Mouse (Mus musculus) embryonic facial prominence, embryonic 14.5 days (tissue): Measurements from ENCODE around the gene Lrp1. TPM values are rescaled to one million over a fixed set of nuclear protein-coding genes. Genes with fewer than 3 reads are reported as not detected.

Experiments
- ATAC-seq: fragments of 200-750 bp; cut with Nextera tagmentation; 2 replicates; pipeline ENCODE4 v1.8.0; 2017; ENCODE audit warnings: low read depth, moderate number of reproducible peaks, moderate TSS enrichment
- DNase-seq: peaks from one replicate; pipeline ENCODE4 v3.0.0-alpha.2; 2015; ENCODE audit warnings: low spot score
- H3K27ac ChIP-seq: fragments of 300-500 bp; sonication (generic); replicated peaks from 2 replicates; pipeline ENCODE4 v1.5.1; 2014; ENCODE audit warnings: low read depth, mild to moderate bottlenecking, low read length, moderate library complexity
- H3K27me3 ChIP-seq: fragments of 300-500 bp; sonication (generic); replicated peaks from 2 replicates; pipeline ENCODE4 v1.6.1; 2014; ENCODE audit warnings: low read length; ENCODE audit not compliant: control insufficient read depth, insufficient read depth
- H3K36me3 ChIP-seq: fragments of 300-500 bp; sonication (generic); 2 replicates; pipeline ENCODE4 v1.6.1; 2014; ENCODE audit warnings: low read length, mixed read lengths; ENCODE audit not compliant: control insufficient read depth, insufficient read depth
- H3K4me1 ChIP-seq: fragments of 300-500 bp; sonication (generic); 2 replicates; pipeline ENCODE4 v1.6.1; 2014; ENCODE audit warnings: antibody characterized with exemption, low read length; ENCODE audit not compliant: control insufficient read depth, insufficient read depth
- H3K4me2 ChIP-seq: fragments of 300-500 bp; sonication (generic); 2 replicates; pipeline ENCODE4 v1.6.1; 2014; ENCODE audit warnings: low read depth, mild to moderate bottlenecking, low read length, moderate library complexity, mixed read lengths
- H3K4me3 ChIP-seq: fragments of 300-500 bp; sonication (generic); 2 replicates; pipeline ENCODE4 v1.5.1; 2014; ENCODE audit warnings: low read depth, mild to moderate bottlenecking, low read length
- H3K9ac ChIP-seq: fragments of 300-500 bp; sonication (generic); 2 replicates; pipeline ENCODE4 v1.6.1; 2014; ENCODE audit warnings: low read depth, mild to moderate bottlenecking, low read length, moderate library complexity, mixed read lengths
- H3K9me3 ChIP-seq: fragments of 300-500 bp; sonication (generic); 2 replicates; pipeline ENCODE4 v1.6.1; 2016; ENCODE audit warnings: low read length; ENCODE audit not compliant: control insufficient read depth
- WGBS: fragments of 180-500 bp; shearing (Covaris S2); extraction: QIAGEN DNeasy Blood & Tissue Kit; methylation state at CpG from one replicate; pipeline ENCODE4 v1.1.7; 2014; 5-methylcytosine and 5-hydroxymethylcytosine counted together
- polyA plus RNA-seq: library from polyadenylated mRNA; unstranded; fragments of >200 nt; fragmentation: Nextera tagmentation; extraction: Ambion mirVana; gene quantifications from 2 replicates; pipeline ENCODE4 v1.2.1, GENCODE M21; 2014

Gene Lrp1
- polyA plus RNA-seq, 1 experiment from 2014 or later: 137 TPM

- Histone ChIP-seq H3K27me3 (no peaks in the 10 kb centered on the region), H3K27ac (no peak overlapping the region), H3K4me2 (no peak overlapping the region), H3K36me3 (peaks cover 98% of the 10 kb centered on the region), H3K4me1 (no peaks in the 10 kb centered on the region), H3K9ac (no peak overlapping the region), H3K9me3 (no peaks in the 10 kb centered on the region), H3K4me3 (no peak overlapping the region)
- 73% methylated on average over 4 of the region's 4 CpGs for WGBS
- DNase-seq (no peak), ATAC-seq (no peak)
Measured at GRCm38 (mm10) chr10:127586209-127586608, 34.7 kb downstream of the Lrp1 start.

GRCm38 (mm10) chr10:127585598-127585997, 35.4 kb downstream of the Lrp1 start:
- DNase-seq (no peak), ATAC-seq (no peak)
- Histone ChIP-seq H3K27ac (no peak overlapping the region), H3K36me3 (peaks cover 98% of the 10 kb centered on the region), H3K9me3 (no peaks in the 10 kb centered on the region), H3K9ac (no peak overlapping the region), H3K27me3 (no peaks in the 10 kb centered on the region), H3K4me1 (no peaks in the 10 kb centered on the region), H3K4me2 (no peak overlapping the region), H3K4me3 (no peak overlapping the region)
- 82% methylated on average over 2 of the region's 2 CpGs for WGBS

GRCm38 (mm10) chr10:127583649-127584048, 37.3 kb downstream of the Lrp1 start:
- no peak for ATAC-seq
- H3K4me1 ChIP-seq: no peaks in the 10 kb centered on the region
- H3K4me3 ChIP-seq: no peak overlapping the region
- H3K9me3 ChIP-seq: no peaks in the 10 kb centered on the region
- H3K36me3 ChIP-seq: peaks cover 97% of the 10 kb centered on the region
- DNase-seq: no peak
- no peak overlapping the region for H3K27ac ChIP-seq
- H3K27me3 ChIP-seq: no peaks in the 10 kb centered on the region
- no peak overlapping the region for H3K4me2 ChIP-seq
- 87% methylated on average over 7 of the region's 8 CpGs for WGBS
- H3K9ac ChIP-seq: no peak overlapping the region

GRCm38 (mm10) chr10:127581291-127581690, 39.7 kb downstream of the Lrp1 start:
- no peak for ATAC-seq
- Histone ChIP-seq H3K9me3 (no peaks in the 10 kb centered on the region), H3K4me1 (no peaks in the 10 kb centered on the region), H3K27me3 (no peaks in the 10 kb centered on the region), H3K36me3 (peaks cover 98% of the 10 kb centered on the region), H3K4me3 (no peak overlapping the region), H3K9ac (no peak overlapping the region), H3K4me2 (no peak overlapping the region), H3K27ac (no peak overlapping the region)
- 95% methylated on average over 8 of the region's 9 CpGs for WGBS
- DNase-seq: no peak

- ATAC-seq: no peak
- no peak for DNase-seq
- WGBS: 88% methylated on average over 15 of the region's 15 CpGs
- H3K4me3 ChIP-seq: no peak overlapping the region
- H3K36me3 ChIP-seq: peaks cover 99% of the 10 kb centered on the region
- no peaks in the 10 kb centered on the region for H3K4me1 ChIP-seq
- no peaks in the 10 kb centered on the region for H3K9me3 ChIP-seq
- no peak overlapping the region for H3K9ac ChIP-seq
- no peaks in the 10 kb centered on the region for H3K27me3 ChIP-seq
- no peak overlapping the region for H3K27ac ChIP-seq
- H3K4me2 ChIP-seq: no peak overlapping the region
Measured at GRCm38 (mm10) chr10:127577982-127578381, 43.0 kb downstream of the Lrp1 start.

GRCm38 (mm10) chr10:127577156-127577555, 43.8 kb downstream of the Lrp1 start:
- no peaks in the 10 kb centered on the region for H3K27me3 ChIP-seq
- H3K27ac ChIP-seq: no peak overlapping the region
- peaks cover 99% of the 10 kb centered on the region for H3K36me3 ChIP-seq
- H3K9ac ChIP-seq: no peak overlapping the region
- H3K9me3 ChIP-seq: no peaks in the 10 kb centered on the region
- no peaks in the 10 kb centered on the region for H3K4me1 ChIP-seq
- H3K4me2 ChIP-seq: no peak overlapping the region
- no peak for ATAC-seq
- 88% methylated on average over 9 of the region's 9 CpGs for WGBS
- H3K4me3 ChIP-seq: no peak overlapping the region
- no peak for DNase-seq

GRCm38 (mm10) chr10:127576381-127576961, 44.5 kb downstream of the Lrp1 start:
- H3K27ac ChIP-seq: no peak overlapping the region
- H3K36me3 ChIP-seq: peaks cover 99% of the 10 kb centered on the region
- no peaks in the 10 kb centered on the region for H3K27me3 ChIP-seq
- 62% methylated on average over 18 of the region's 18 CpGs for WGBS
- H3K4me3 ChIP-seq: no peak overlapping the region
- H3K9ac ChIP-seq: no peak overlapping the region
- DNase-seq: no peak
- no peak for ATAC-seq
- H3K4me2 ChIP-seq: no peak overlapping the region
- H3K4me1 ChIP-seq: no peaks in the 10 kb centered on the region
- H3K9me3 ChIP-seq: no peaks in the 10 kb centered on the region

- no peak overlapping the region for H3K4me3 ChIP-seq
- no peaks in the 10 kb centered on the region for H3K27me3 ChIP-seq
- DNase-seq: no peak
- no peak overlapping the region for H3K4me2 ChIP-seq
- no peak overlapping the region for H3K9ac ChIP-seq
- H3K36me3 ChIP-seq: peaks cover 98% of the 10 kb centered on the region
- ATAC-seq: no peak
- no peak overlapping the region for H3K27ac ChIP-seq
- 82% methylated on average over 7 of the region's 7 CpGs for WGBS
- H3K4me1 ChIP-seq: no peaks in the 10 kb centered on the region
- H3K9me3 ChIP-seq: no peaks in the 10 kb centered on the region
Measured at GRCm38 (mm10) chr10:127575741-127576140, 45.2 kb downstream of the Lrp1 start.

- Histone ChIP-seq H3K9ac (no peak overlapping the region), H3K27me3 (no peaks in the 10 kb centered on the region), H3K4me1 (no peaks in the 10 kb centered on the region), H3K9me3 (no peaks in the 10 kb centered on the region), H3K4me3 (no peak overlapping the region), H3K4me2 (no peak overlapping the region), H3K36me3 (peaks cover 87% of the 10 kb centered on the region), H3K27ac (no peak overlapping the region)
- DNase-seq (no peak), ATAC-seq (no peak)
- 94% methylated on average over 5 of the region's 5 CpGs for WGBS
Measured at GRCm38 (mm10) chr10:127572281-127572680, 48.7 kb downstream of the Lrp1 start.
